Mouse (Mus musculus) hindbrain, embryonic 13.5 days (tissue): ENCODE measurements around the gene Podn. TPM values are rescaled to one million over a fixed set of nuclear protein-coding genes. Genes with fewer than 3 reads are reported as not detected.

Experiments used
- ATAC-seq: fragments of 200-750 bp; cut with Nextera tagmentation; 2 replicates; pipeline ENCODE4 v1.8.0; 2017; ENCODE audit warnings: moderate TSS enrichment; ENCODE audit not compliant: low FRiP score
- H3K27ac ChIP-seq: fragments of 300-500 bp; sonication (generic); 2 replicates; pipeline ENCODE4 v1.5.1; 2015; ENCODE audit warnings: inconsistent platforms, mild to moderate bottlenecking, moderate library complexity
- H3K27me3 ChIP-seq: fragments of 300-500 bp; sonication (generic); 2 replicates; pipeline ENCODE4 v1.6.1; 2015; ENCODE audit warnings: mild to moderate bottlenecking, inconsistent platforms
- H3K36me3 ChIP-seq: fragments of 300-500 bp; sonication (generic); 2 replicates; pipeline ENCODE4 v1.6.1; 2015; ENCODE audit warnings: mild to moderate bottlenecking, inconsistent platforms
- H3K4me1 ChIP-seq: fragments of 300-500 bp; sonication (generic); replicated peaks from 2 replicates; pipeline ENCODE4 v1.6.1; 2015; ENCODE audit warnings: inconsistent platforms
- H3K4me2 ChIP-seq: fragments of 300-500 bp; sonication (generic); 2 replicates; pipeline ENCODE4 v1.6.1; 2015; ENCODE audit warnings: inconsistent platforms, mild to moderate bottlenecking, moderate library complexity
- H3K4me3 ChIP-seq: fragments of 300-500 bp; sonication (generic); 2 replicates; pipeline ENCODE4 v1.5.1; 2015; ENCODE audit warnings: mild to moderate bottlenecking, inconsistent platforms
- H3K9ac ChIP-seq: fragments of 300-500 bp; sonication (generic); 2 replicates; pipeline ENCODE4 v1.6.1; 2015; ENCODE audit warnings: mild to moderate bottlenecking, inconsistent platforms
- H3K9me3 ChIP-seq: fragments of 300-500 bp; sonication (generic); 2 replicates; pipeline ENCODE4 v1.6.1; 2016; ENCODE audit warnings: inconsistent platforms
- WGBS: fragments of 180-500 bp; shearing (Covaris S2); methylation state at CpG from one replicate; pipeline ENCODE4 v1.1.7; 2015; 5-methylcytosine and 5-hydroxymethylcytosine counted together
- polyA plus RNA-seq: library from polyadenylated mRNA; unstranded; fragments of >200 nt; fragmentation: Nextera tagmentation; extraction: Ambion mirVana; gene quantifications from 2 replicates; pipeline ENCODE4 v1.2.1, GENCODE M21; 2015

Podn gene
- polyA plus RNA-seq, 1 experiment from 2014 or later: 0.18 TPM

DNA sequence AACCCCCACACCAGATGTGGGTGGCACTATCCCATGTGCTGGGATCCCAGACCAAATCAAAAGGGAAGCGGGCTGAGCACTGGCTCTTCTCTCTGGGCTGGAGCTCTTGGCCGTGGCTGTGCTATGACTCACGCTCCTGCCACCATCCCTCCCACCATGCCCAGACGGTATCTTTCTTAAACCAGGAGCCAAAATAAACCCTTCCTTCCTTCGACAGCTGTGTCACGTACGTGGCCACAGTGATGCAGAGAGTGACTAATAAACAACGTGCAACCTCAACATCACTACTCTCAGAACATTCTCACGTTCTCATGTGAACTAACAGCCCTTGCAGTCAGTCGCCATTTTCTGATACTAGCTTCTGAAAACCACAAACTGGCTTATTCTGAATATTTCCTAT lies 38.1 kb downstream of the Podn start:
- Histone ChIP-seq H3K27me3 (no peaks in the 10 kb centered on the region), H3K4me2 (no peak overlapping the region), H3K4me3 (no peak overlapping the region), H3K9me3 (no peaks in the 10 kb centered on the region), H3K36me3 (peaks cover 66% of the 10 kb centered on the region), H3K27ac (no peak overlapping the region), H3K4me1 (peaks cover 3% of the 10 kb centered on the region; the same call in 1 of the 2 replicates), H3K9ac (no peak overlapping the region)
- 88% methylated on average over 10 of the region's 10 CpGs for WGBS
- ATAC-seq: no peak

DNA sequence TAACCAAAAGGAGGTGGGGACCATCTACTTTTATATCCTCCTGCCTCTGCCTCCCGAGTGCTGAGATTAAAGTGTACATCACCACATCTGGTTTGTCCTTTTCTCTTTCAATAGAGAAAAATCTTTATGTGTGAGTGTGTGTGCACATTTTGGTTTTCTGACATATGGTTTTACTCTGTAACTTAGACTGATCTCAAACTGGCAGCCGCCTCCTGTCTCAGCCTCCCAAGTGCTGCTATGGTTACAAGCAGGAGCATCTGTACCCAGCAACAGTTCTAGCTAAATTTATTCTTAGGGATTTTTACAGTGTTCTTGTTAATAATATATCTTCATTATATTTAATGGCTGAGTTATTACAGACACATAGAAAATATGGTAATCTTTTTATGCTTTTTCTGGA lies 39.0 kb downstream of the Podn start:
- WGBS: 91% methylated on average over 2 of the region's 2 CpGs
- Histone ChIP-seq H3K27ac (no peak overlapping the region), H3K4me2 (no peak overlapping the region), H3K36me3 (peaks cover 67% of the 10 kb centered on the region), H3K4me3 (no peak overlapping the region), H3K27me3 (no peaks in the 10 kb centered on the region), H3K9ac (no peak overlapping the region), H3K4me1 (peaks cover 3% of the 10 kb centered on the region; the same call in 1 of the 2 replicates), H3K9me3 (no peaks in the 10 kb centered on the region)
- no peak for ATAC-seq

DNA sequence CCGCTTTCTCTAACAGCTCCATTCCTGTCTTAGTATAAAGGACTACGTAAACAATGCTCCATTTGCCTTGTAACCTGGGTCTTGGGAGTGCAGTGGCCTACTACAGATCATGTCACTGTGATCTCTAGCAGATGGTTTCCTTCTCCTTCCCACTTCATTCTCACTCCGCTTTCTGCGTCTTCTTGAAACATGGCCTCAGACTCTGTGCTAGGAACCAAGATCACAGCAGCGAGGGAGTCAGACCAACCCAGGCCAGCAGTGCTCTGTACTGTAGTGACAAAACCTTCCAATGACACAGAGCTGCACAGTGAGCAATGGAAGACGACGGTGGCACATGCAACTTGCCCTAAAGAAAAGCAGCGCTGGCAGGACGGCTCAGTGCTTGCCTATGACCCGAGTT lies 40.4 kb downstream of the Podn start:
- WGBS: 94% methylated on average over 10 of the region's 10 CpGs
- H3K4me2 ChIP-seq: no peak overlapping the region
- ATAC-seq: no peak
- no peak overlapping the region for H3K27ac ChIP-seq
- no peak overlapping the region for H3K4me3 ChIP-seq
- H3K9me3 ChIP-seq: no peaks in the 10 kb centered on the region
- peaks cover 3% of the 10 kb centered on the region; the same call in 1 of the 2 replicates for H3K4me1 ChIP-seq
- H3K36me3 ChIP-seq: peaks cover 74% of the 10 kb centered on the region
- no peaks in the 10 kb centered on the region for H3K27me3 ChIP-seq
- H3K9ac ChIP-seq: no peak overlapping the region

DNA sequence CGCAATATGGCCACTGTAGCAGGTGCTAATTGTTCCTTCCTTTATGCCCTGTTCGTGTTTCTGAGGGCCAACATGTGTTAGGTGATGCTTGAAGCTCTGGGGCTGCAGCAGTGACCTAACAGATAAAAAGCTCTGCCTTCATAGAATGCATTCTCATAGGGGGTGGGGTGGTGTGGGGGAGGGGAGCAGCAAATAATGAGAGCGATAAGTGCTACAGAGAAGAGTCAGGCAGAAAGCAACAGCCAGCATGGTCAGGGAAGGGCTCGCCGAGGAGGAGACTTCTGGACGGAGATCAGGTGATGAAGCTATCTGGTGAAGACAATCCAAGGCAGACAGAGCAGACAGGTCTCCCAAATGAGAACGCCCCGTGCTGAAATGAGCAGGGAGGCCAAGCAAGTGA lies 43.6 kb downstream of the Podn start:
- H3K36me3 ChIP-seq: peaks cover 88% of the 10 kb centered on the region

DNA sequence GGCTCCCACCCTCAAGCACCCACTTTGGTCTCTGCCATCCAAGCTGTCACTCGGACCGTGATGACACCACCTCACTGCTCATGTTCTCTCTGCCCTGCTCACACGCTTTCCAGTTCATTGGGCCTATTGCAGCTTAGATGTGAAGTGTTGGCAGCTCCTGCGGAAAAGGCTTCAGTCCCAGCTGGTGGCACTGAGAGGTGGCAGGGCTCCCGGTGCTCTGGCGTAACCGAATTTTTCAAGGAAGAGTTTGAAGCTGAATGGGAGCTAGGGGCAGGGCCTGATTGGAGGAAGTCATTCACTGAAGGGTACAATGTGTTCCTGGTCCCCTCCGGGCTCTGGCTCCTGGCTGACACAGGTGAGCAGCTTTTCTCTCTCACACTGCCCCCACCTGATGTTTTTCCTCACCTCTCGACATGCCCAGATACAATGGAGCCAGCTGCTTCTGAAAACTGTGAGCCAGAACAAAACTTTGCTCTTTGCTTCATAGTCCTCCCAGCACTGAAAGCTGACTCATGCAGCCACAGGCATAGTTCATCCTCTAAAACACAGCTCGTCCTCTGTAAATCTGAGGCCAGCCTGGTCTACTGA lies 44.5 kb downstream of the Podn start:
- peaks cover 89% of the 10 kb centered on the region for H3K36me3 ChIP-seq
- no peak overlapping the region for H3K4me3 ChIP-seq
- WGBS: 85% methylated on average over 10 of the region's 10 CpGs
- no peaks in the 10 kb centered on the region for H3K27me3 ChIP-seq
- no peak overlapping the region for H3K9ac ChIP-seq
- H3K9me3 ChIP-seq: no peaks in the 10 kb centered on the region
- no peak for ATAC-seq
- H3K4me2 ChIP-seq: no peak overlapping the region
- H3K27ac ChIP-seq: no peak overlapping the region
- H3K4me1 ChIP-seq: no peaks in the 10 kb centered on the region

More for the DNA sequence above, 43.6 kb downstream of the Podn start:
- Histone ChIP-seq H3K9me3 (no peaks in the 10 kb centered on the region), H3K27ac (no peak overlapping the region), H3K4me2 (no peak overlapping the region), H3K27me3 (no peaks in the 10 kb centered on the region), H3K9ac (no peak overlapping the region), H3K4me1 (no peaks in the 10 kb centered on the region), H3K4me3 (no peak overlapping the region)
- ATAC-seq: no peak
- 89% methylated on average over 8 of the region's 8 CpGs for WGBS

DNA sequence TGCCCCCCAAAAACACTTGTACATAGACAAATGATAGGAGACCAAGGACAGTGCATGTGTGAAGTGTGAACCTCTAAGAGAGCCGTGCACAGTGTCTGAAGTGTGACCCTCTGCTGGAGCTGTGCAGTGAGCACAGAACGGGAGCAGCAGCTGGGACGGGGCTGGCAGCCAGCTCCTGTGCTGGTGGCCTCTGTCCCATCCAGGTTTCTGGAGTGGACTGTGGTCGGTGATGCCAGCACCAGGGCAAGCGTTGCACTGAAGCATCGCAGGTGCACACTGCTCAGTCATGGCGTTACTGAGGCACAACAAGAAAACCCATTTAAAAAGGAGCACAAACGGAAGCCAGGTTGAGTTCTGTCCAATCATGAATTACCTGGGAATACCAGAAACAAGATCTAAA lies 50.1 kb downstream of the Podn start:
- Histone ChIP-seq H3K4me3 (no peak overlapping the region), H3K27me3 (no peaks in the 10 kb centered on the region), H3K4me2 (no peak overlapping the region), H3K9ac (no peak overlapping the region), H3K9me3 (no peaks in the 10 kb centered on the region), H3K36me3 (peaks cover 80% of the 10 kb centered on the region), H3K27ac (no peak overlapping the region), H3K4me1 (no peaks in the 10 kb centered on the region)
- WGBS: 91% methylated on average over 8 of the region's 8 CpGs
- no peak for ATAC-seq

DNA sequence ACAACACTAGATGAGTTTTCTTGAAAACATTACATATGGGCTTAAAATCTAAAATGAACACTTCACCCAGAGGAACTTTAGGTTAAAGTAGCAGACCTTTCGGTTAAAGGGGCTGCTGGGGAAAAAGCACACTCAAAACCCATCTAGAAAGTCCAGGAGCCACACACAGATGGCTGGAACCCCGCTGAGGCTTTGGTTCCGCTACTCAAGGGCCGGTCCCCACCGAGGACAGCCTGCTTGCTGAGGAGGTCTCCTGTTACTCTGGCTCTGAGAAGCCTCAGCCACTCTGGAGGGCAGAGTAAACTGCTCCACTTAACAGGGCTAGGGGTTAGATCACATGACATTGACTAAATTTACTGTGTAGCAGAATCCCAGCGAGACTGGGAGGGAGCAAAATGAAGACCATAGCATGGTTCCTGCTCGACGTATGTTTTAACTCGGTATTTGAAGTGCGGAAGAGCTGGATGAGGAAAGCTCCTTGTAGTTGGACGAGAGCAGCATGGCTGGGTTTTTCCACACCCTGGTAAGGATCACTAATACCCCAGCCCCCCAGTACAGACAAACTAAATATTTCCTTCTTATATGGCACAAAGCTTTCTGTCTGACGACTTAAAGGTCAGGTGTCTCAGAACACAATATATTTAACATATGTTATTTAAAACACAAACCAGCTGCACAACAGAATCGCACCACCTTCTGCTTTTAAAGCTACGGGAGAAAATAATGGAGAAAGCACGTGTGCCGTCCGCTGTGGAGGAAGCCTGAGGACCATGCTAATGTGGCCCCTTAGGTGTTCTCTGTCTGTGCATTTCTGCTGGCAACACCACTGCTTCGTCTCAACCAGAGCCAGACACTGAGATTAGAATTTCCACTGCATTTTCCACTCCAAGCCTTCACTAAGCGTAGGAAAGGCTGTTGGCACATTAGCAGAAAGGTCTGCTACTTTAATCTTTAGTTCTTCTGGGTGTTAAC lies 50.8 kb downstream of the Podn start:
- Histone ChIP-seq H3K4me2 (no peak overlapping the region), H3K9ac (no peak overlapping the region), H3K36me3 (peaks cover 73% of the 10 kb centered on the region), H3K27ac (no peak overlapping the region), H3K4me3 (no peak overlapping the region), H3K27me3 (no peaks in the 10 kb centered on the region), H3K4me1 (no peaks in the 10 kb centered on the region), H3K9me3 (no peaks in the 10 kb centered on the region)
- 73% methylated on average over 19 of the region's 19 CpGs for WGBS
- ATAC-seq: no peak

DNA sequence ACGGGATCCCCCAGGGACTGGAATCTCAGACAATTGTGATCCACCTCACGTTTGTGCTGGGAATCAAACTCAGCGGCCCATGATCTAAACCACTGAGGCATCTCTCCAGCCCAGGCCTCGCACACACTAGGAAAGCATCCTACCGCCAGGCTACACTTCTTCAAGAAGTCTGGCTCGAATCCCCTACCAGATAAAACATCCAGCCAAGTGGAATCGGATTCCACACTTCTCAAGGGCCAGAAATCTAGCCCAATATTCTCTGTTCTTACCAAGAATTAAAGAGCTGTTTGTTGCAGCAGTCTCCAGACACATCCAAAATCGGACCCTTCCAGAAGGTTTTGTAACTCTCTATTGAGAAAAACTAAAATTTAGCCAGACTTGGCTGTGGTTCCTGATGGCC lies 59.2 kb downstream of the Podn start:
- Histone ChIP-seq H3K27me3 (peaks cover 25% of the 10 kb centered on the region), H3K27ac (no peak overlapping the region), H3K4me1 (peaks cover 3% of the 10 kb centered on the region), H3K4me3 (no peak overlapping the region), H3K9ac (no peak overlapping the region), H3K36me3 (peaks cover 7% of the 10 kb centered on the region), H3K4me2 (no peak overlapping the region), H3K9me3 (no peaks in the 10 kb centered on the region)
- WGBS: 76% methylated on average over 8 of the region's 8 CpGs
- no peak for ATAC-seq

DNA sequence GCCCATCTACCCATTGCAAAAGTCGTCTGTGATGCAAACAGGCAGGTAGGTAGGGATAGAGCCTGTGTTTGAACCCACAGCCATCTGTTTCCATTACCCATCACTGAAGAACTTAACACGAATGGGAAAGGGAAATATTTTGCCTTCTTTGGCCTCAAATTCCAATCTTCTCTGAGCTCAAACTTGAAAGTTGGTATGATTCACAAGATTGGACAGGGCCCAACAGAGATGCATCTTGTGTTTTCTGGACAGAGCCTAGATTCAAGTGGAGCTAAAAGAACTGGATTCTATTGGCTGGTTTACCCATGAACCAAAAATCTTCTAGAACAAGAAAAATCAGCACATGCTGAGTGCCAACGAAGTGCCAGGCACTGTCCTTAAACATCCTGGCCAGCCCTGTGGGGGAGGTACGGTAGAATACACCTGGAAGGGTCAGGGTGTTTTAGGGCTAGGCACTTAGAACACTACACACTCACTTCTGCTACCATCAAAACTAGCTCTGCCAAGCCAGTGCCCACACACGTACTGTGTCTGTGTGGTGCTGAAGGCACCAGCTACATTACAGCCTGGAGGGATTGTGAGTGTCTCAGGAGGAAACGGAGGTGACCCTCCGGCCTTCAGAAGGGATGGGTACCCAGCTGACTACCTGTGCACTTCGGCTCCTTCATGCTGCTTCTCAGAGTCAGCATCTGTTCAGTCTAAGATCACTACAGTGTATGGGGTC lies 63.0 kb downstream of the Podn start:
- H3K27ac ChIP-seq: no peak overlapping the region
- no peak overlapping the region for H3K4me3 ChIP-seq
- no peak overlapping the region for H3K9ac ChIP-seq
- peaks cover 18% of the 10 kb centered on the region for H3K4me1 ChIP-seq
- H3K36me3 ChIP-seq: no peaks in the 10 kb centered on the region
- no peaks in the 10 kb centered on the region for H3K9me3 ChIP-seq
- 85% methylated on average over 8 of the region's 8 CpGs for WGBS
- ATAC-seq: no peak
- no peak overlapping the region for H3K4me2 ChIP-seq
- peaks cover 62% of the 10 kb centered on the region for H3K27me3 ChIP-seq

DNA sequence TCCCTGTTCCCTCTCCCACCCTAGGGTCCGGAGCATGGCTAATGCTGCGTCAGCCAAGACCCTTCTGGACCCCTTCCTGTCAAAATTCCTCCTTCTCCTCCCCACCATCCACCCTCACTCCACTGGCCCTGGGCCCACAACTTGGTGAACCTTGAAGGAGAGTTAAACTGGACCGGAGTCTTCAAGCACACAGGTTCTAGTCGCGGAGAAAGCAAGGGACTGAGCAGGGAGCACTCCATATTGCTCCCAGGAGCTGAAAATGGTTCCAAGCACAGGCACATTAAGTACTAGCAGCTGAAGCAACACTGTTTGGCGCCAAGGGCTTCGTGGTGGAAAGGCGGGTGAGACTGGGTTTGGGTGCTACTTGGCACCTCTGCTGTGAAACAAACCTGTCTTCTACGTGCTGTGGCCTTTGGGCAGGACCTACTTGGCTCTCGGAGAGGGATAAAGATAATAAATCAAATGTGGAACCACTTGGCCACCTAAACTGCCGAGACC lies 63.8 kb downstream of the Podn start:
- no peak overlapping the region for H3K27ac ChIP-seq
- no peak for ATAC-seq
- peak overlapping the region; percentile 71 for H3K9ac ChIP-seq
- H3K9me3 ChIP-seq: no peaks in the 10 kb centered on the region
- peak overlapping the region; percentile 98 for H3K4me2 ChIP-seq
- peaks cover 68% of the 10 kb centered on the region for H3K27me3 ChIP-seq
- peak overlapping the region; percentile 60 for H3K4me3 ChIP-seq
- H3K36me3 ChIP-seq: no peaks in the 10 kb centered on the region
- WGBS: 41% methylated on average over 11 of the region's 11 CpGs
- peaks cover 18% of the 10 kb centered on the region for H3K4me1 ChIP-seq

DNA sequence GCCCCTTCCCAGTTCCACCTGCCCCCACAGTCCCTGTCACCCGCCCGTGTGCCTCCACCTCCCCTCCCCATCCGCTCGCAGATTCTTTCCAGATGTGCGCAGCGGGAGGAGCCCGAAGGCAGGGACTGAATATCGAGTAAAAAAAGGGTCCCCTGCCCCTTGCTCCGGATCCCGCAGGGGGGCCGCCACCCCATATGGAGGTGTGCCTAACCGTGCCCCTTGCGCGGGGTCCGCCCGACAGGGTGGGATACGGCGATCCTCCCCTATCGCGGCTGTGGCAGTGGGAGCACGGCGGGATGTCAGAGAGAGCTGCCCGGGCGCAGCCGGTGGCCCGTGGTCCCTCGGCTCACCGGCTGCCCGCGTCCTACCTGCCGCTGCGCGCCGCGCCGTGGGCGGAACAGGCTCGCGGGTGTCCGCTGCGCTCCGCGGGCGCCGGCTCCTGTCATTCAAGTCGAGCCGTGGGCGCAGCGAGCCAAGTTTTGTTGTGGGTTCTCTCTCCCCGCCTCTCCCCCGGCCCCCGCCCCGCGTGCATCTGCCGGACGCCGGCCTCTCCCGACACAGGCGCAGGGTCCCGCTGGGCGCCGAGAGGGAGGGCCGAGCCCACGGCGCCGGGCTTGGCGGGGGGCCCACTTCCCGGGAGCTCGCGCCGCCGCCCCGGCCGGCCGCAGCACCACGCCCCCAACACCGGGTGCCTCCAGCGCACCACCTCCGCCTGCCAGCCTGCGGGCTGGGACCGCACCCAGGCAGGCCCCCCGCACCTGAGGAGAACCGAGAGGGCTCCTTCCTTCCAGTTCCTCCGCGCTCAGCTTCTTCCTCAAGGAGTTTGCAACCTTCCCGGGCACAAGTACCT lies 64.5 kb downstream of the Podn start:
- ATAC-seq: no peak; the same call in 1 of the 2 replicates
- under 1% methylated on average over 83 of the region's 86 CpGs for WGBS
- no peaks in the 10 kb centered on the region for H3K36me3 ChIP-seq

More for the DNA sequence above, 64.5 kb downstream of the Podn start:
- H3K9me3 ChIP-seq: no peaks in the 10 kb centered on the region
- H3K27me3 ChIP-seq: peaks cover 74% of the 10 kb centered on the region
- H3K4me2 ChIP-seq: peak overlapping the region; percentile 98
- H3K4me3 ChIP-seq: peak overlapping the region; percentile 60
- peak overlapping the region; percentile 71 for H3K9ac ChIP-seq
- H3K4me1 ChIP-seq: peaks cover 18% of the 10 kb centered on the region
- H3K27ac ChIP-seq: no peak overlapping the region
